Mouse (Mus musculus) heart, postnatal 0 days (tissue): ENCODE results near the gene Wasf3.

Source experiments
- CTCF ChIP-seq: IDR thresholded peaks from 2 replicates; pipeline ENCODE4 v1.5.1; 2016; ENCODE audit warnings: antibody characterized with exemption, control low read depth, low read depth
- EP300 ChIP-seq: IDR thresholded peaks from 2 replicates; pipeline ENCODE4 v1.6.1; 2016; ENCODE audit warnings: antibody characterized with exemption, low read depth

DNA sequence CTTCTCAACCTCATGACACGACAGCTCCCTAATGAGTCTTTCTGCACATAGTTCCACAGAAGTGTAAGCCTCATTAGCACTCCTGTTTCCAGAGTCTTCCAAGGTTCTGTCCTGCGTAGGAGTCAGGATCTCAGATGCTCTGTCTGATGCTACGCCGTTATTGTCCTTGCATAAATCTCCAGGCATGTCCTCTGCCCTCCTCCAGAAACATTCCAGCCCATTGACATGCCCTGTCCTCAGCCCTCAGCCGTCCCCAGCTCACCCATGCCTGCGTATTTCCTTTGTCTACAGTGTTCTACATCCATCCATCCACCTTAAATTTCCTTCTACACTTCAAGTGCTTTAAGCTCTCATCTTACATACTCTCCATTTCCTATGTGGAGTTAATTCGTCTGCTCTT is 32.8 kb upstream of the Wasf3 start:
- TF ChIP-seq EP300 (no peak), CTCF (no peak)
